Mouse (Mus musculus) heart, postnatal 0 days (tissue): ENCODE results near the gene Gm3625. TPM values are rescaled to one million over a fixed set of nuclear protein-coding genes. Genes with fewer than 3 reads are reported as not detected.

Experiments
- ATAC-seq: fragments of 200-750 bp; cut with Nextera tagmentation; 2 replicates; pipeline ENCODE4 v1.8.0; 2017; ENCODE audit warnings: low read depth, moderate number of reproducible peaks, moderate library complexity; ENCODE audit not compliant: insufficient read depth
- DNase-seq: peaks from one replicate; pipeline ENCODE4 v3.0.0-alpha.2; 2016; ENCODE audit warnings: low spot score
- H3K27ac ChIP-seq: fragments of 300-500 bp; sonication (generic); 2 replicates; pipeline ENCODE4 v1.5.1; 2014; ENCODE audit warnings: low read depth, mild to moderate bottlenecking
- H3K27me3 ChIP-seq: fragments of 300-500 bp; sonication (generic); 2 replicates; pipeline ENCODE4 v1.6.1; 2014; ENCODE audit warnings: low read length, mixed read lengths; ENCODE audit not compliant: control insufficient read depth, insufficient read depth
- H3K36me3 ChIP-seq: fragments of 300-500 bp; sonication (generic); replicated peaks from 2 replicates; pipeline ENCODE4 v1.6.1; 2014; ENCODE audit warnings: low read length, mixed read lengths; ENCODE audit not compliant: control insufficient read depth, insufficient read depth
- H3K4me1 ChIP-seq: fragments of 300-500 bp; sonication (generic); 2 replicates; pipeline ENCODE4 v1.6.1; 2014; ENCODE audit warnings: antibody characterized with exemption; ENCODE audit not compliant: control insufficient read depth, insufficient read depth
- H3K4me2 ChIP-seq: fragments of 300-500 bp; sonication (generic); 2 replicates; pipeline ENCODE4 v1.6.1; 2014; ENCODE audit warnings: low read depth, mild to moderate bottlenecking, low read length, moderate library complexity
- H3K4me3 ChIP-seq: fragments of 300-500 bp; sonication (generic); 2 replicates; pipeline ENCODE4 v1.5.1; 2014; ENCODE audit warnings: low read depth, low read length
- H3K9ac ChIP-seq: fragments of 300-500 bp; sonication (generic); replicated peaks from 2 replicates; pipeline ENCODE4 v1.6.1; 2014; ENCODE audit warnings: low read depth, low read length, mixed read lengths
- H3K9me3 ChIP-seq: fragments of 300-500 bp; sonication (generic); replicated peaks from 2 replicates; pipeline ENCODE4 v1.6.1; 2016; ENCODE audit warnings: low read length; ENCODE audit not compliant: control insufficient read depth
- CTCF ChIP-seq: IDR thresholded peaks from 2 replicates; pipeline ENCODE4 v1.5.1; 2016; ENCODE audit warnings: antibody characterized with exemption, control low read depth, low read depth
- EP300 ChIP-seq: IDR thresholded peaks from 2 replicates; pipeline ENCODE4 v1.6.1; 2016; ENCODE audit warnings: antibody characterized with exemption, low read depth
- WGBS: fragments of 180-500 bp; shearing (Covaris S2); extraction: QIAGEN DNeasy Blood & Tissue Kit; methylation state at CpG from one replicate; pipeline ENCODE4 v1.1.7; 2014; 5-methylcytosine and 5-hydroxymethylcytosine counted together
- polyA plus RNA-seq: library from polyadenylated mRNA; unstranded; fragments of >200 nt; fragmentation: Nextera tagmentation; extraction: Ambion mirVana; gene quantifications from 2 replicates; pipeline ENCODE4 v1.2.1, GENCODE M21; 2015
- total RNA-seq: library from RNA; depleted of rRNA; stranded (reverse); fragments of >200 nt; gene quantifications from 2 replicates; pipeline ENCODE4 v1.2.3, GENCODE M21; 2014; ENCODE audit warnings: low replicate concordance; rRNA removed

Gene Gm3625
- total RNA-seq: not detected in 2 replicates
- not detected in 2 replicates for polyA plus RNA-seq

DNA sequence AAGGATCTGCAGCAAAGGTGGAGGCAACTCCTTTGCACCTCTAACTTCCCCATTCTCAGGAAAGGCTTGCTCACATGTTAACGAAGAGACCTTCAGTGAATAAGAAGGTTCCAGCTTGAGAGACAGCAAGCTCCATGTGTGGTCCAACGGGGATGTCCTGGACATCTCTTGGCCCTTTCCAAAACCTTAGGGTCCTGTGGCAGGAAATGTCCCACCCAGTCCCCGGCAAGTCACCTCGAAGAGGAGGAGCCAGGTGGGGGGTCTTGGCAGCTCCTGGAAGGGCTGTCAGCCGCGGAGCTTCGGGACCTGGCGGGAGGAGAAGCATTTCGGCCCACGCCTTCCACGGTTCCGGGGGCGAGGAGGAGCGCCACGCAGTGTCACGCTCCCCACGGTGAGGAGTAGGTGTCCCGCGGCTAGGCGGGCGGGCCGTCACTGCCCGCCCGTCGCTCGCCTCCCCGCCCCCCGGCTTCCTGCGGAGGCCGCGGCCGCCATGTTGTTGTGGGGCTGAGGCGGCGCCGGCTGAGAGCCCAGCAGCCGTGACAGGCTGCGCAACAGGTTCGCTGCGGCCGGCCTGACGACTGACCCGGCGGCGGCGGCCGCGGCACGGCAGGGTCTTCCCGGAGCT is at the start of gene Gm3625, which contains the start of gene Itsn2:
Gm3625 (minus strand) TSS at position 387 of the 625 bp plus-strand sequence.
Itsn2 (plus strand) TSS at position 98 of the 625 bp plus-strand sequence.
- Histone ChIP-seq H3K4me3 (peak within 1 kb of the TSS; percentile 92), H3K36me3 (no peaks in the 10 kb centered on the region), H3K27me3 (no peaks in the 10 kb centered on the region), H3K4me2 (peak within 1 kb of the TSS; percentile 66), H3K9ac (peak within 1 kb of the TSS; percentile 99), H3K4me1 (peaks cover 28% of the 10 kb centered on the region; the same call in 1 of the 2 replicates), H3K9me3 (no peaks in the 10 kb centered on the region), H3K27ac (peak within 1 kb of the TSS; percentile 96)
- WGBS: under 1% methylated on average over 26 of the region's 49 CpGs
- no peak for TF ChIP-seq EP300
- no peak for TF ChIP-seq CTCF
- peak; percentile 37 for DNase-seq
- peak; percentile 87 for ATAC-seq

DNA sequence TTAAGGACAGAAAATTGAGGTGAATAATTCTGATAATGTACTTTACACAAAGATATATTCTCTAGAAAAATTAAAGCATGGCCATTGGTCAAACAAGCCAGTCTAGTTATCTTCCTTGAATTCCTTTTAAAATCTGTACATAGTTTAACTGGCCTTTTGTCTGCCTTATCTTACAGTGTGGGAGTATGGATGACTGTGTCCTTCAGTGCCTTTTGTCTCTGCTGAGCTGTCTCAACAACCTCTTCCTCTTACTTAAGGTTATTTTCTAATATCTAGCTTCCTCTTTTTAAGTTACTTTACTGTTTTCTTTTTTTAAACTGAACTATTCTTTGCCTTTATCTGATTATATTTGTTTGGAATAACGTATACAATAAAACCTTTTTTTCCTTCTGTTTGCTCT is 48.0 kb upstream of the Gm3625 start:
- ATAC-seq (no peak), DNase-seq (no peak)
- Histone ChIP-seq H3K4me1 (no peaks in the 10 kb centered on the region), H3K9me3 (no peaks in the 10 kb centered on the region), H3K27me3 (no peaks in the 10 kb centered on the region), H3K27ac (no peak overlapping the region), H3K36me3 (peaks cover 70% of the 10 kb centered on the region), H3K9ac (no peak overlapping the region), H3K4me3 (no peak overlapping the region), H3K4me2 (no peak overlapping the region)
- WGBS: 67% methylated on average over 1 of the region's 1 CpGs
- TF ChIP-seq CTCF (no peak), EP300 (no peak)

- H3K9me3 ChIP-seq: no peaks in the 10 kb centered on the region
- H3K4me1 ChIP-seq: no peaks in the 10 kb centered on the region
- no peak overlapping the region for H3K27ac ChIP-seq
- 96% methylated on average over 1 of the region's 1 CpGs for whole genome bisulfite sequencing
- H3K36me3 ChIP-seq: peaks cover 73% of the 10 kb centered on the region
- no peaks in the 10 kb centered on the region for H3K27me3 ChIP-seq
- H3K4me2 ChIP-seq: no peak overlapping the region
- no peak for DNase-seq
- no peak for TF ChIP-seq CTCF
- TF ChIP-seq EP300: no peak
- no peak overlapping the region for H3K4me3 ChIP-seq
- no peak for ATAC-seq
- H3K9ac ChIP-seq: no peak overlapping the region
Observed at GRCm38 (mm10) chr12:4638438-4638837, 45.7 kb upstream of the Gm3625 start.

GRCm38 (mm10) chr12:4632957-4633356 is 40.2 kb upstream of the Gm3625 start:
- Histone ChIP-seq H3K4me1 (no peaks in the 10 kb centered on the region), H3K27me3 (no peaks in the 10 kb centered on the region), H3K9me3 (no peaks in the 10 kb centered on the region), H3K4me3 (no peak overlapping the region), H3K27ac (no peak overlapping the region), H3K9ac (no peak overlapping the region), H3K36me3 (peaks cover 76% of the 10 kb centered on the region), H3K4me2 (no peak overlapping the region)
- DNase-seq (no peak), ATAC-seq (no peak)
- TF ChIP-seq CTCF: no peak
- no peak for TF ChIP-seq EP300
- WGBS: 82% methylated on average over 8 of the region's 8 CpGs

DNA sequence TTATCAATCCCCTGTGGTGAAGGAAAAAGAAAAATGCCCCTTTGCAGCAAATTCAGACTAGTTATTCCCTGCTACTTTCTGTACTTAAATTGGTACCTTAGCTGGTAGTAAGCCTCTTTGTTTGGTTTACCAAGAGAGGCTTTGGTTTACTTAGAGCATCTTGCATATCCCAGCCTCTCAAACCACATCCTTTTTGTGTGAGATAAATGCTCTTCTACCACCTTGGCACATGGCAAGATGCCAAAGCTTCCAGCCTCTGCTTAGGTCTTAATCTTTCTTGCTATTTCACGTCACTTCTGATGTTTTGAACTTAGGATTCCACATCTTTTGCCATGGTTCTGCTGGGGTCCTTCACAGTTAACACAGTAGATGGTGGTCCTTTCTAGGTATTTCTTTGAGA is 31.5 kb upstream of the Gm3625 start:
- no peak for ATAC-seq
- 60% methylated on average over 1 of the region's 1 CpGs for WGBS
- no peak for TF ChIP-seq EP300
- no peak for TF ChIP-seq CTCF
- DNase-seq: no peak
- H3K4me3 ChIP-seq: no peak overlapping the region
- no peak overlapping the region for H3K9ac ChIP-seq
- no peaks in the 10 kb centered on the region for H3K4me1 ChIP-seq
- H3K36me3 ChIP-seq: peaks cover 15% of the 10 kb centered on the region
- H3K9me3 ChIP-seq: no peaks in the 10 kb centered on the region
- no peak overlapping the region for H3K4me2 ChIP-seq
- H3K27ac ChIP-seq: no peak overlapping the region
- no peaks in the 10 kb centered on the region for H3K27me3 ChIP-seq
